Mouse (Mus musculus) MEL (cell line): ENCODE measurements around the gene Lcmt1. TPM values are rescaled to one million over a fixed set of nuclear protein-coding genes. Genes with fewer than 3 reads are reported as not detected.

Experiments
- DNase-seq: peaks from one replicate; pipeline ENCODE4 v3.0.0; 2011; ENCODE audit warnings: low read depth, low spot score
- H3K27ac ChIP-seq: 2 replicates; pipeline ENCODE4 v1.5.1; 2012; ENCODE audit warnings: low read depth, mild to moderate bottlenecking, control low read depth, low read length, moderate library complexity; ENCODE audit not compliant: control insufficient read depth
- H3K27me3 ChIP-seq, 2 experiments: fragments of 150-350 bp in 1 of 2; sonication (generic) in 1 of 2; 2 replicates each; pipeline ENCODE4 v1.6.1; 2012; ENCODE audit warnings: low read length in 2 of 2, mild to moderate bottlenecking in 2 of 2, improper control_type of control experiment in 1 of 2, moderate library complexity in 1 of 2; ENCODE audit not compliant: insufficient read depth in 2 of 2, control insufficient read depth in 1 of 2
- H3K36me3 ChIP-seq, 2 experiments: 2 replicates each; pipeline ENCODE4 v1.6.1; 2012 to 2014; ENCODE audit warnings: low read length in 2 of 2, improper control_type of control experiment in 1 of 2, inconsistent platforms in 1 of 2, mild to moderate bottlenecking in 1 of 2; ENCODE audit not compliant: insufficient read depth in 2 of 2, control insufficient read depth in 1 of 2
- H3K4me1 ChIP-seq, 2 experiments: fragments of 150-350 bp in 1 of 2; sonication (generic) in 1 of 2; 2 replicates each; pipeline ENCODE4 v1.6.1; 2012; ENCODE audit warnings: low read length in 2 of 2, improper control_type of control experiment in 1 of 2, mild to moderate bottlenecking in 1 of 2; ENCODE audit not compliant: insufficient read depth in 2 of 2, control insufficient read depth in 1 of 2
- H3K4me3 ChIP-seq, 2 experiments: fragments of 150-350 bp in 1 of 2; sonication (generic) in 1 of 2; 2 replicates each; pipeline ENCODE4 v1.5.1; 2012; ENCODE audit warnings: low read depth in 2 of 2, low read length in 2 of 2, mild to moderate bottlenecking in 2 of 2, moderate library complexity in 2 of 2, control low read depth in 1 of 2, improper control_type of control experiment in 1 of 2; ENCODE audit not compliant: control insufficient read depth in 1 of 2, insufficient read depth in 1 of 2
- H3K79me2 ChIP-seq: 2 replicates; pipeline ENCODE4 v1.6.1; 2012; ENCODE audit warnings: mild to moderate bottlenecking, low read length, moderate library complexity; ENCODE audit not compliant: control insufficient read depth, poor library complexity, insufficient read depth
- H3K9ac ChIP-seq: 2 replicates; pipeline ENCODE4 v1.6.1; 2012; ENCODE audit warnings: low read depth, mild to moderate bottlenecking, control low read depth, low read length, moderate library complexity; ENCODE audit not compliant: control insufficient read depth, poor library complexity, severe bottlenecking
- H3K9me3 ChIP-seq: fragments of 150-350 bp; sonication (generic); replicated peaks from 2 replicates; pipeline ENCODE4 v1.6.1; 2012; ENCODE audit warnings: mild to moderate bottlenecking, low read length, improper control_type of control experiment, moderate library complexity; ENCODE audit not compliant: insufficient read depth
- BHLHE40 ChIP-seq: IDR thresholded peaks from 2 replicates; pipeline ENCODE4 v1.6.1; 2012; ENCODE audit warnings: low read depth, mild to moderate bottlenecking, inconsistent platforms, low read length, improper control_type of control experiment, borderline replicate concordance
- CHD1 ChIP-seq: IDR thresholded peaks from 2 replicates; pipeline ENCODE4 v1.6.1; 2012; ENCODE audit warnings: low read depth, mild to moderate bottlenecking, inconsistent platforms, low read length, improper control_type of control experiment
- CTCF ChIP-seq, 3 experiments: IDR thresholded peaks in 2 of 3; conservative IDR thresholded peaks in 1 of 3; 2 replicates each; pipeline ENCODE4 v1.5.1; 2011 to 2012; ENCODE audit warnings: low read length in 3 of 3, low read depth in 2 of 3, mild to moderate bottlenecking in 2 of 3, improper control_type of control experiment in 1 of 3, inconsistent platforms in 1 of 3, mixed read lengths in 1 of 3, moderate library complexity in 1 of 3; ENCODE audit not compliant: control insufficient read depth in 1 of 3, insufficient read depth in 1 of 3, poor library complexity in 1 of 3, severe bottlenecking in 1 of 3
- E2F4 ChIP-seq: IDR thresholded peaks from 2 replicates; pipeline ENCODE4 v1.6.1; 2011; ENCODE audit warnings: low read depth, low read length, improper control_type of control experiment, borderline replicate concordance
- ETS1 ChIP-seq: IDR thresholded peaks from 2 replicates; pipeline ENCODE4 v1.6.1; 2012; ENCODE audit warnings: low read depth, mild to moderate bottlenecking, inconsistent platforms, low read length, improper control_type of control experiment, moderate library complexity
- GABPA ChIP-seq: IDR thresholded peaks from 2 replicates; pipeline ENCODE4 v1.6.1; 2012; ENCODE audit warnings: low read depth, mild to moderate bottlenecking, inconsistent platforms, low read length, improper control_type of control experiment, moderate library complexity
- GATA1 ChIP-seq: IDR thresholded peaks from 2 replicates; pipeline ENCODE4 v1.6.1; 2011; ENCODE audit warnings: low read depth, low read length, improper control_type of control experiment
- HCFC1 ChIP-seq: IDR thresholded peaks from 2 replicates; pipeline ENCODE4 v1.6.1; 2012; ENCODE audit warnings: low read depth, mild to moderate bottlenecking, inconsistent platforms, low read length, improper control_type of control experiment, moderate library complexity
- KAT2A ChIP-seq: conservative IDR thresholded peaks from 2 replicates; pipeline ENCODE4 v1.6.1; 2012; ENCODE audit warnings: low read depth, low read length, improper control_type of control experiment, inconsistent platforms
- MAX ChIP-seq: IDR thresholded peaks from 2 replicates; pipeline ENCODE4 v1.6.1; 2011; ENCODE audit warnings: low read length, improper control_type of control experiment
- MAZ ChIP-seq: IDR thresholded peaks from 2 replicates; pipeline ENCODE4 v1.6.1; 2012; ENCODE audit warnings: low read depth, mild to moderate bottlenecking, inconsistent platforms, low read length, improper control_type of control experiment
- MYB ChIP-seq: IDR thresholded peaks from 2 replicates; pipeline ENCODE4 v1.6.1; 2011; ENCODE audit warnings: mild to moderate bottlenecking, low read depth, low read length, improper control_type of control experiment
- NRF1 ChIP-seq: IDR thresholded peaks from 2 replicates; pipeline ENCODE4 v1.6.1; 2014; ENCODE audit warnings: low read depth, mild to moderate bottlenecking, inconsistent platforms, low read length, improper control_type of control experiment, moderate library complexity; ENCODE audit not compliant: poor library complexity, insufficient read depth, severe bottlenecking
- POLR2AphosphoS2 ChIP-seq: IDR thresholded peaks from 2 replicates; pipeline ENCODE4 v1.6.1; 2011; ENCODE audit warnings: low read length, improper control_type of control experiment
- POLR2AphosphoS5 ChIP-seq: IDR thresholded peaks from 2 replicates; pipeline ENCODE4 v1.6.1; 2012; ENCODE audit warnings: low read depth, borderline replicate concordance, mild to moderate bottlenecking, inconsistent platforms, low read length, moderate library complexity, mixed read lengths
- RAD21 ChIP-seq: IDR thresholded peaks from 2 replicates; pipeline ENCODE4 v1.6.1; 2011; ENCODE audit warnings: mild to moderate bottlenecking, low read depth, low read length, improper control_type of control experiment
- RCOR1 ChIP-seq: IDR thresholded peaks from 2 replicates; pipeline ENCODE4 v1.6.1; 2012; ENCODE audit warnings: low read depth, mild to moderate bottlenecking, inconsistent platforms, low read length, improper control_type of control experiment
- SIN3A ChIP-seq: IDR thresholded peaks from 2 replicates; pipeline ENCODE4 v1.6.1; 2012; ENCODE audit warnings: low read length, improper control_type of control experiment, inconsistent platforms
- SMC3 ChIP-seq: IDR thresholded peaks from 2 replicates; pipeline ENCODE4 v1.6.1; 2011; ENCODE audit warnings: low read depth, low read length, improper control_type of control experiment
- TAL1 ChIP-seq: IDR thresholded peaks from 2 replicates; pipeline ENCODE4 v1.6.1; 2012; ENCODE audit warnings: mild to moderate bottlenecking, inconsistent platforms, low read length, moderate library complexity, mixed read lengths
- TCF12 ChIP-seq: IDR thresholded peaks from 2 replicates; pipeline ENCODE4 v1.6.1; 2014; ENCODE audit warnings: low read depth, mild to moderate bottlenecking, inconsistent platforms, low read length, improper control_type of control experiment, moderate library complexity
- UBTF ChIP-seq: IDR thresholded peaks from 2 replicates; pipeline ENCODE4 v1.6.1; 2012; ENCODE audit warnings: low read depth, mild to moderate bottlenecking, inconsistent platforms, low read length, improper control_type of control experiment, moderate library complexity, borderline replicate concordance; ENCODE audit not compliant: insufficient read depth
- USF1 ChIP-seq: IDR thresholded peaks from 2 replicates; pipeline ENCODE4 v1.6.1; 2014; ENCODE audit warnings: low read depth, mild to moderate bottlenecking, inconsistent platforms, low read length, improper control_type of control experiment, moderate library complexity
- USF2 ChIP-seq, 2 experiments: IDR thresholded peaks; 2 replicates each; pipeline ENCODE4 v1.6.1; 2011 to 2012; ENCODE audit warnings: improper control_type of control experiment in 2 of 2, low read length in 2 of 2, borderline replicate concordance in 1 of 2, inconsistent platforms in 1 of 2, low read depth in 1 of 2, mild to moderate bottlenecking in 1 of 2; ENCODE audit not compliant: insufficient read depth in 1 of 2
- ZMIZ1 ChIP-seq: IDR thresholded peaks from 2 replicates; pipeline ENCODE4 v1.6.1; 2012; ENCODE audit warnings: low read depth, mild to moderate bottlenecking, inconsistent platforms, low read length, improper control_type of control experiment, moderate library complexity
- ZNF384 ChIP-seq: IDR thresholded peaks from 2 replicates; pipeline ENCODE4 v1.6.1; 2012; ENCODE audit warnings: low read depth, mild to moderate bottlenecking, inconsistent platforms, low read length, improper control_type of control experiment
- polyA plus RNA-seq, 2 experiments: library from polyadenylated mRNA; stranded (reverse) in 1 of 2; unstranded in 1 of 2; fragments of >175 nt in 1 of 2; fragments of >200 nt in 1 of 2; gene quantifications; 2 replicates each; pipeline versions ENCODE4 v1.2.1 to v1.2.4; 2012; ENCODE audit warnings: low replicate concordance in 2 of 2, low read depth in 1 of 2; ENCODE audit not compliant: insufficient read length in 2 of 2, insufficient read depth in 1 of 2, missing spikeins in 1 of 2
- total RNA-seq: library from RNA; depleted of rRNA; stranded (reverse); fragments of 300-350 nt; gene quantifications from 2 replicates; pipeline ENCODE4 v1.2.3, GENCODE M21; 2012

Gene Lcmt1
- total and polyA plus RNA-seq, 3 experiments, result 44.4 to 51.7 TPM; not detected in 1

- Histone ChIP-seq H3K4me3 (no peak overlapping the region), H3K36me3 (peaks cover 0 to 6% of the 10 kb centered on the region in 2 experiments; a peak in 2 of 4 replicates), H3K27me3 (no peaks in the 10 kb centered on the region), H3K79me2 (no peaks in the 10 kb centered on the region), H3K9ac (no peak overlapping the region), H3K9me3 (no peaks in the 10 kb centered on the region), H3K27ac (no peak overlapping the region), H3K4me1 (no peaks in the 10 kb centered on the region)
- TF ChIP-seq MYB (no peak), RAD21 (no peak), ZNF384 (no peak), RCOR1 (no peak), GABPA (no peak), USF1 (no peak), TCF12 (no peak), BHLHE40 (no peak), UBTF (no peak), POLR2AphosphoS2 (no peak), POLR2AphosphoS5 (no peak), NRF1 (no peak), CHD1 (no peak), GATA1 (no peak), MAX (no peak), TAL1 (no peak)
- no peak for DNase-seq
Observed at GRCm38 (mm10) chr7:123397369-123397768, 27.8 kb downstream of the Lcmt1 start.

DNA sequence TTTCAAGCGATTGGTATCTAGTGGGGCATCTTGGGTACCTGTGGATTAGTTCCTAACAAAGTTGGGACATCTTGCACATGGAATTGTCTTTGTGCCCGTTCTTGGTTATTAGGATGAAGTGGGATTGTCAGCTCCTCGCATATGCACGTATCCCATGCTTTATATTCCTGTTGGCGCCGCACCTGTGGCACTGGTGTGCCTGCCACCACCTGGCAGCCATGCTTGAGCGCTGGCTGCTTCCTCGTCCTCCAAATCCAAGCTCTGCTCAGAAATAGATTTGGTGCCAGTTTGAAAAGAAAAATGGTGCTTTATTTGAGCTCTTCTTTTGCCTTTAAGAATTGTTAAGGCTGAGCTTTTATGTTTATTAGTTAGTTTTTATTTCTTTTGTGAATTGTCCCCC is 28.3 kb downstream of the Lcmt1 start:
- H3K9ac ChIP-seq, result no peak overlapping the region
- no peaks in the 10 kb centered on the region for H3K79me2 ChIP-seq
- H3K4me3 ChIP-seq, result no peak overlapping the region
- H3K27ac ChIP-seq, result no peak overlapping the region
- H3K9me3 ChIP-seq, result no peaks in the 10 kb centered on the region
- H3K4me1 ChIP-seq, result no peaks in the 10 kb centered on the region
- TF ChIP-seq KAT2A (no peak), CHD1 (no peak), HCFC1 (no peak), NRF1 (no peak), TCF12 (no peak), RAD21 (no peak), SIN3A (no peak), MYB (no peak), ZMIZ1 (no peak), ETS1 (no peak), E2F4 (no peak), CTCF (IDR thresholded peaks at IDR 0.05 in 2 of 3, conservative IDR thresholded peaks at IDR 0.05 in 1 of 3; ENCODE audit: control insufficient read depth in 1 of 3, insufficient read depth in 1 of 3, low read depth in 2 of 3, low read length in 3 of 3, poor library complexity in 1 of 3, severe bottlenecking in 1 of 3) (no peak), USF2 (IDR thresholded peaks at IDR 0.05; ENCODE audit: borderline replicate concordance in 1 of 2, insufficient read depth in 1 of 2, low read depth in 1 of 2, low read length in 2 of 2) (no peak), MAZ (no peak), SMC3 (no peak), GATA1 (no peak), GABPA (no peak), POLR2AphosphoS2 (no peak)
- TF ChIP-seq, all 39 proteins: peak for 0
- Histone ChIP-seq H3K36me3 (peaks cover 0 to 6% of the 10 kb centered on the region in 2 experiments; a peak in 2 of 4 replicates), H3K27me3 (no peaks in the 10 kb centered on the region)
- DNase-seq, result no peak
